Mouse (Mus musculus): ENCODE measurements around the gene Sec24a.
"Not testable (repeated sequence)": the region's sequence is repeated elsewhere in the genome, so short reads cannot be mapped to it uniquely, and the experiment has no call there.

Sec24a gene

GRCm38 (mm10) chr11:51759941-51760657, 3.3 kb downstream of the Sec24a start:
- no peak for DNase-seq (ENCODE audit: low read depth)

- no peak for DNase-seq (ENCODE audit: low read depth)
These were observed 4.2 kb downstream of the Sec24a start for GRCm38 (mm10) chr11:51759251-51759650.

GRCm38 (mm10) chr11:51758207-51758606, 5.2 kb downstream of the Sec24a start:
- not testable (repeated sequence) for DNase-seq (ENCODE audit: low read depth)

- no peak for DNase-seq (ENCODE audit: low read depth)
These were observed 5.8 kb downstream of the Sec24a start for GRCm38 (mm10) chr11:51757625-51758024.

- DNase-seq (ENCODE audit: low read depth): no peak
These were observed 6.4 kb downstream of the Sec24a start for GRCm38 (mm10) chr11:51757023-51757422.

GRCm38 (mm10) chr11:51756352-51756771, 7.1 kb downstream of the Sec24a start:
- DNase-seq (ENCODE audit: low read depth): peak; percentile 94

- peak; percentile 13 for DNase-seq (ENCODE audit: low read depth)
These were observed 7.7 kb downstream of the Sec24a start for GRCm38 (mm10) chr11:51755621-51756311.

GRCm38 (mm10) chr11:51751623-51752225, 11.7 kb downstream of the Sec24a start:
- DNase-seq (ENCODE audit: low read depth): not testable (repeated sequence)

GRCm38 (mm10) chr11:51746096-51746495, 17.3 kb downstream of the Sec24a start:
- no peak for DNase-seq (ENCODE audit: low read depth)

GRCm38 (mm10) chr11:51740701-51741100, 22.7 kb downstream of the Sec24a start:
- DNase-seq (ENCODE audit: low read depth): no peak

GRCm38 (mm10) chr11:51738651-51739403, 24.6 kb downstream of the Sec24a start:
- DNase-seq (ENCODE audit: low read depth): no peak

GRCm38 (mm10) chr11:51734218-51734617, 29.2 kb downstream of the Sec24a start:
- DNase-seq (ENCODE audit: low read depth): not testable (repeated sequence)

- DNase-seq (ENCODE audit: low read depth): no peak
These were observed 30.6 kb downstream of the Sec24a start for GRCm38 (mm10) chr11:51732883-51733282.

- DNase-seq (ENCODE audit: low read depth): no peak
These were observed 42.4 kb downstream of the Sec24a start for GRCm38 (mm10) chr11:51721066-51721465.

- DNase-seq (ENCODE audit: low read depth): no peak
These were observed 56.4 kb downstream of the Sec24a start for GRCm38 (mm10) chr11:51707080-51707479.

GRCm38 (mm10) chr11:51706451-51706850, 57.0 kb downstream of the Sec24a start:
- no peak for DNase-seq (ENCODE audit: low read depth)

- DNase-seq (ENCODE audit: low read depth): peak; percentile 75
These were observed 59.9 kb downstream of the Sec24a start for GRCm38 (mm10) chr11:51703379-51703998.

GRCm38 (mm10) chr11:51702831-51703230, 60.6 kb downstream of the Sec24a start:
- peak; percentile 16 for DNase-seq (ENCODE audit: low read depth)

- no peak for DNase-seq (ENCODE audit: low read depth)
These were observed 68.5 kb downstream of the Sec24a start for GRCm38 (mm10) chr11:51694984-51695383.

- DNase-seq (ENCODE audit: low read depth): not testable (repeated sequence)
These were observed 72.8 kb downstream of the Sec24a start for GRCm38 (mm10) chr11:51690597-51690996.

GRCm38 (mm10) chr11:51689343-51689742, 74.1 kb downstream of the Sec24a start:
- DNase-seq (ENCODE audit: low read depth): no peak

All from NIH3T3 (cell line).